Mouse (Mus musculus) limb, embryonic 14.5 days (tissue): ENCODE measurements at regions not wholly inside any gene's neighbourhood (a gene's known extent, or its start where the extent isn't known, plus 50 kb on each side); places are given as distances from the start of the nearest gene placed in this dataset.

Experiments
- ATAC-seq: fragments of 200-750 bp; cut with Nextera tagmentation; 2 replicates; pipeline ENCODE4 v1.8.0; 2017; ENCODE audit warnings: low read depth, moderate number of reproducible peaks, moderate TSS enrichment; ENCODE audit not compliant: low FRiP score
- DNase-seq: peaks from one replicate; pipeline ENCODE4 v3.0.0-alpha.2; 2015; ENCODE audit warnings: low spot score
- H3K27ac ChIP-seq: fragments of 300-500 bp; sonication (generic); replicated peaks from 2 replicates; pipeline ENCODE4 v1.5.1; 2014; ENCODE audit warnings: low read depth, mild to moderate bottlenecking, low read length, moderate library complexity, mixed read lengths
- H3K27me3 ChIP-seq: fragments of 300-500 bp; sonication (generic); 2 replicates; pipeline ENCODE4 v1.6.1; 2014; ENCODE audit warnings: low read length, mixed read lengths; ENCODE audit not compliant: control insufficient read depth, insufficient read depth
- H3K36me3 ChIP-seq: fragments of 300-500 bp; sonication (generic); 2 replicates; pipeline ENCODE4 v1.6.1; 2014; ENCODE audit warnings: mild to moderate bottlenecking, low read length, moderate library complexity, mixed read lengths; ENCODE audit not compliant: control insufficient read depth, insufficient read depth
- H3K4me1 ChIP-seq: fragments of 300-500 bp; sonication (generic); 2 replicates; pipeline ENCODE4 v1.6.1; 2014; ENCODE audit warnings: antibody characterized with exemption, low read length, mixed read lengths; ENCODE audit not compliant: control insufficient read depth, insufficient read depth
- H3K4me2 ChIP-seq: fragments of 300-500 bp; sonication (generic); replicated peaks from 2 replicates; pipeline ENCODE4 v1.6.1; 2014; ENCODE audit warnings: low read depth, mild to moderate bottlenecking, low read length, moderate library complexity; ENCODE audit not compliant: severe bottlenecking
- H3K4me3 ChIP-seq: fragments of 300-500 bp; sonication (generic); replicated peaks from 2 replicates; pipeline ENCODE4 v1.5.1; 2014; ENCODE audit warnings: low read length
- H3K9ac ChIP-seq: fragments of 300-500 bp; sonication (generic); 2 replicates; pipeline ENCODE4 v1.6.1; 2014; ENCODE audit warnings: mild to moderate bottlenecking, low read depth, low read length, moderate library complexity; ENCODE audit not compliant: severe bottlenecking
- H3K9me3 ChIP-seq: fragments of 300-500 bp; sonication (generic); 2 replicates; pipeline ENCODE4 v1.6.1; 2016; ENCODE audit warnings: low read length; ENCODE audit not compliant: control insufficient read depth
- POLR2A ChIP-seq: fragments of 200-500 bp; IDR thresholded peaks from 2 replicates; pipeline ENCODE4 v1.8.0; 2012; ENCODE audit warnings: inconsistent platforms, mild to moderate bottlenecking, moderate library complexity, borderline replicate concordance; ENCODE audit not compliant: insufficient read depth, insufficient read length; ENCODE audit errors: extremely low read depth
- WGBS: fragments of 180-500 bp; shearing (Covaris S2); extraction: QIAGEN DNeasy Blood & Tissue Kit; methylation state at CpG from one replicate; pipeline ENCODE4 v1.1.7; 2014; 5-methylcytosine and 5-hydroxymethylcytosine counted together

DNA sequence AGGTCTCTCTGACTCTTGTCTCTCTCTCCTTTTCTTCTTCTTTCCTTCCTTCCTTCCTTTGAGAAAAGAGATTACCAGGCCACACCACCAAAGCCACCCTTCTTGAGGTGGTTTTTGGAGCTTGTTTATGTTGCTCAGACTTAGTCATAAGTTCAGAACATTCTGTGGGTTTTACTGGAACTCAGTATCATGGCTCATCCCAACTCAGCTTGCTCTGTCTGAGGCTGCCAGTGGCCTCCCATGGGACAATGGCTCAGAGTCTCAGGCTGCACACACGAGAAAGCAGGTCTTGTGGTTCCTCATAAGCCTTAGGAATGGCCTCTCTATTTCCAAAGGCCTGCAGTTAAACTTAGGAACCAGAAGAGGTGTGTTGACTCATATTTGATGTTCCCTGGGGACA is 1146.4 kb downstream of the Gsdmc2 start:
- no peak overlapping the region for H3K4me2 ChIP-seq
- H3K9me3 ChIP-seq, result no peaks in the 10 kb centered on the region
- no peak overlapping the region for H3K9ac ChIP-seq
- 0 out of 2 replicates have a peak, but pooled peaks cover 3% of the 10 kb centered on the region for H3K4me1 ChIP-seq
- no peak overlapping the region for H3K4me3 ChIP-seq
- WGBS, result 50% methylated on average over 1 of the region's 1 CpGs
- no peaks in the 10 kb centered on the region for H3K36me3 ChIP-seq
- DNase-seq (no peak), ATAC-seq (no peak)
- no peak overlapping the region for H3K27ac ChIP-seq
- H3K27me3 ChIP-seq, result no peaks in the 10 kb centered on the region
- no peak for TF ChIP-seq POLR2A

DNA sequence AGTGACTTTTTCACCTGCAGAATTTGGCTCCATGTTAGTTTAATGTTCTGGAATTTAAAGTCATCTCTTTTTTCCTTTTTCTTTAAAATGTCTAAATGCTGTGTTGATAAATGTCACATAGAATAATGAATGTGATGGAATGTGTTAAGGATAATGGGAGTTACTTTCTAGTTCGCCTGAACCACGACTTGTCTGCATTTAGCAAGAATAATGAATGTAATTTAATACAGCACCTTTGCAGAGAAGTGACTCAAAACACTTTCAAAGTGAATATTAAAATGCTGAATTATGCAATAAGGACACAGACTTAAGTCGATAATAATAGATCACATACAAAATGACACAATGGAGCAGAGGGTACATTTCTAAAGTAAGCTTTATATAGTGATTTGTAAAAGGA is 1150.2 kb downstream of the Gsdmc2 start:
- Histone ChIP-seq H3K27ac (no peak overlapping the region), H3K4me2 (no peak overlapping the region), H3K27me3 (no peaks in the 10 kb centered on the region), H3K36me3 (no peaks in the 10 kb centered on the region), H3K4me3 (no peak overlapping the region), H3K9me3 (no peaks in the 10 kb centered on the region), H3K4me1 (0 out of 2 replicates have a peak, but pooled peaks cover 3% of the 10 kb centered on the region), H3K9ac (no peak overlapping the region)
- TF ChIP-seq POLR2A, result no peak
- no peak for ATAC-seq
- no peak for DNase-seq
- 60% methylated on average over 3 of the region's 3 CpGs for WGBS

DNA sequence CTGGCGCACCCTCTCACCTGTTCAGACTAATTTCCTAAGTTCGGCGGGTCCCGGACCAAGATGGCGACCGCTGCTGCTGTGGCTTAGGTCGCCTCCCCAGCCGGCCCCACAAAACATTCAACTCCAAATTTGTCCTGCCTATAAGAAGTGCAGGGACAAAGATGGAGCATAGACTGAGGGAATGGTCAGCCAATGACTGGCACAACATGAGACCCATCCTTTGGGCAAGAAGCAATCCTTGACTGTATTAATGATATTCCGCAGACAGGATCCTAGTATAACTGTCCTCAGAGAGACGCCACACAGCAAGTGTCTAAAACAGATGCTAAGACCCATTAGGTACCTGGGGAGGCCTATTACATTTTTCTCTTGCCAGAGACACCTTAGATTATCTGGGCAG is 1151.3 kb downstream of the Gsdmc2 start:
- Histone ChIP-seq H3K36me3 (no peaks in the 10 kb centered on the region), H3K9me3 (no peaks in the 10 kb centered on the region), H3K4me3 (no peak overlapping the region), H3K27me3 (no peaks in the 10 kb centered on the region), H3K4me1 (0 out of 2 replicates have a peak, but pooled peaks cover 3% of the 10 kb centered on the region), H3K27ac (no peak overlapping the region), H3K4me2 (no peak overlapping the region), H3K9ac (no peak overlapping the region)
- DNase-seq (no peak), ATAC-seq (no peak)
- 97% methylated on average over 7 of the region's 10 CpGs for WGBS
- no peak for TF ChIP-seq POLR2A

DNA sequence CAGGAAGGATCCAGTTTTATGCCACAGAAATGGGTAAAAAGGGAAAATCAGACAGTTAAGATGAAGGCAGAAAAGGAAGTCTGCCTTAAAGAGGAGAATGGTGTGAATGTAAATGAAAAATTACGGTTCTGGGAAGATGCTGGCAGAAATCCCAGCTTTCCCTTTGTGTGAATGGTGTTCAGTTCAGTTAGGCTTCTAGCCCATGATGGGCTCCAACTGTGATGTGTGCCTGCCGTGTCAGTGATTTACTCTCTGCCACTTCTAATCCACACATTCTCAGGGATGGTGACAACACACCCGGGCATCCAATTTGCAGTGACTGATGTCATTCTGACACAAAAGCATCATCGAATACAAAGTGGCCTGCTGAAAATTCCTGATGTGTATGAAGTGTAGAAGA is 1171.6 kb downstream of the Gsdmc2 start:
- Histone ChIP-seq H3K4me3 (no peak overlapping the region), H3K27me3 (no peaks in the 10 kb centered on the region), H3K9me3 (no peaks in the 10 kb centered on the region), H3K9ac (no peak overlapping the region), H3K36me3 (no peaks in the 10 kb centered on the region), H3K27ac (no peak overlapping the region), H3K4me2 (no peak overlapping the region), H3K4me1 (no peaks in the 10 kb centered on the region)
- 76% methylated on average over 4 of the region's 4 CpGs for WGBS
- ATAC-seq (no peak), DNase-seq (peak; percentile 6)
- no peak for TF ChIP-seq POLR2A

DNA sequence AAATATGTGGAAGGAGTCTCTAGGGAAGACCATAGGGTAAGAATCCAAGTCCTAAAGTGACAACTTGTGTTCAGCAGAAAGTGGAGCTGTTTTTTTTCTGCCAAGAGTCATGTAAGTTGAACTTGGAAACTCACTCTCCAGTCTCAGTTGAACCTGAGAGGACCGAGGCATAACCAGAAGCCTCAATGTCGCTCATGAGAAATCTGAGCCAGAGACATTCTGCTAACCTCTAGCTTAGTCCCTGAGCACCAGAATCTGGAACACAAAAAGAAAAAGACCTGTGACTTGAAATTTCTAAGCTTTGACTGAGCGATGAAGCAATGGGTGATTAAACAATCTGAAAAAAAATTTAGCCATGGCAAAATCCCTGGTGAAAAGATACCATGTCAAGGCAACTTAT is 1175.0 kb downstream of the Gsdmc2 start:
- Histone ChIP-seq H3K4me3 (no peak overlapping the region), H3K9ac (no peak overlapping the region), H3K27ac (no peak overlapping the region), H3K9me3 (no peaks in the 10 kb centered on the region), H3K4me2 (no peak overlapping the region), H3K36me3 (no peaks in the 10 kb centered on the region), H3K4me1 (no peaks in the 10 kb centered on the region), H3K27me3 (no peaks in the 10 kb centered on the region)
- 86% methylated on average over 3 of the region's 3 CpGs for WGBS
- no peak for DNase-seq
- ATAC-seq, result no peak
- no peak for TF ChIP-seq POLR2A

DNA sequence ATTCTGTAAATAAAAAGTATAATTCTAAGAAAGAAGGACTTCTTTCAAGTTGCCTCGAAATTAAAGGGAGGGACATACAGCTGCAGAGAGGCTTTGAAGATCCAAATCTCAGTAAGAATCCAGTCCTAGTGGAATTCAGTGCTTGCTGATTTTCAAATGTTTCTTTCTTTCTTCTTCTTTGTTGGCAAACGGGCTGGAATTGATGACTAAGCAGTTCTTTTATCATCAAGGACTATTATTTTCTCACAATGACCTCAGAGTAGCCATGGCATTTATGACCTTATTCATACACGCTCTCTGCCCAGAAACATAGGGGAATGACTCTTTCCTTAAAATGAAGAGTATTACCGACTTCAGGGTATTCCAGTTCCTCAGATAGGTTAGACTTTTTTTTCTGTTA is 1185.9 kb downstream of the Gsdmc2 start:
- Histone ChIP-seq H3K27me3 (no peaks in the 10 kb centered on the region), H3K27ac (no peak overlapping the region), H3K4me1 (no peaks in the 10 kb centered on the region), H3K9ac (no peak overlapping the region), H3K4me2 (no peak overlapping the region), H3K36me3 (no peaks in the 10 kb centered on the region), H3K4me3 (no peak overlapping the region), H3K9me3 (no peaks in the 10 kb centered on the region)
- TF ChIP-seq POLR2A, result no peak
- 69% methylated on average over 4 of the region's 4 CpGs for WGBS
- no peak for ATAC-seq
- no peak for DNase-seq
